Mouse (Mus musculus): ENCODE data around the gene Gm21981.
"Not testable (repeated sequence)": the region's sequence is repeated elsewhere in the genome, so short reads cannot be mapped to it uniquely, and the experiment has no call there.

The Gm21981 gene

DNA sequence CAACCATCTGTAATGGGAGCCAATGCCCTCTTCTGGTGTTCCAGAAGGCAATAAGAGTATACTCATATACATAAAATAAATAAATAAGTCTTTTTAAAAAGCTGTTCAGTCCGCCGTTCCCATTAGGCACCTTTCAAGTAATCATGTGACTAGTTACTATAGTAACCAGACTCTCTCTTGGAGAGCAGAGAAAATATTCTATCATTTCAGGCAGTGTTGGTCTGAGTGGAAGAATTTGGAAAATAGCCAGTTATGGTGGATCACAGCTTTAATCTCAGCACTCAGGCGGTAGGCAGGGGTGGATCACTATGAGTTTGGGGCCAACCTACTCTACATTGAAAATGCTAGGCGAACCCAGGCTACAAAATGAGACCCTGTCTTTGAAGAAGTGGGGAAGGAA is 25.1 kb downstream of the Gm21981 start:
- no peak for DNase-seq (ENCODE audit: low read depth, low spot score)

DNA sequence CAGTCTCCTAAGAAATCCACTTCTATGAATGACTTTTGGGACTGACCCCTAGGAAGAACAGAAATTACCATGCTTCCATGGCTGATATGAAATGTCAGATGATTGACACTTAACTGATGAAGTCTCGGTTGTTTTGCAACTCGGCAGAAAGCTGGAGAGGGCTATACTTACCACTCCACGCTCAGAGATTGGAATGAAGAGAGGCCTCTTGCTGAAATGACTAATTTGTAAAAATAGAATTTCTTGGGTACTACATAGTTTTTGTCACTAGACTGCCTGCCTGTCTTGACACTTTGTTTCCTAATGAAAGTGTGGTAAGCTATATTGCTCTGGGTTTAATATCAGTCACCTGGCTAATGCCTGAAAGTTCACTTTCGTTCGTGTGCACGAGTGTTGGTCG is 29.8 kb downstream of the Gm21981 start:
- DNase-seq (ENCODE audit: low read depth, low spot score), result no peak

DNA sequence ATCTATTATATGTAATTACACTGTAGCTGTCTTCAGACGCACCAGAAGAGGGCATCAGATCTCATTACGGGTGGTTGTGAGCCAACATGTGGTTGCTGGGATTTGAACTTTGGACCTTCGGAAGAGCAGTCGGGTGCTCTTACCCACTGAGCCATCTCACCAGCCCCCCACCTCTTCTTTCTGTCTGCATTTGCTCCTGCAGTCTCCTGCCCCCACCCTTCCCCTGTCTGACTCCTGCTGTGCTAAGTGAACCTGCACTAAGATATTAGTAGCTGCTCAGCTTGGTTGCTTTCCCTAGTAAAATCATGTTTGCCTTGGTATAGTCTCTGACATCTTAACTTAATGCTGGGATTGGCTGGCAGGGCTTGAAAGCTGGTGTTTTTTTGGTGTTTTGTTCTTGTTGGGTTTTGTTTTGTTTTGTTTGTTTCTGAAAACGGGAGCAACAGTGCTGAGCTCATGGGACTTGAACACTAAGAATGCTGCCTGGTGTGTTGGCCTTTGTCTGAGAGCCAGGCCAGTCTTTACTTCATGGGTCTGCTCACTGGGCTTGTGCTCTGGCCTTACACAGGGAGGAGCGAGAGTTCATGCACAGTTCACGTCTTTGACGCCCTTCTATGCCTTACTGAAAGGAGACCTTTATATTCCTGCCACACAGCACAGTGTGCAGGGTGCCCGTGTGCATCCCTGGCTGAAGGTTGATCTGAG is 31.1 kb downstream of the Gm21981 start:
- DNase-seq (ENCODE audit: low read depth, low spot score), result no peak

DNA sequence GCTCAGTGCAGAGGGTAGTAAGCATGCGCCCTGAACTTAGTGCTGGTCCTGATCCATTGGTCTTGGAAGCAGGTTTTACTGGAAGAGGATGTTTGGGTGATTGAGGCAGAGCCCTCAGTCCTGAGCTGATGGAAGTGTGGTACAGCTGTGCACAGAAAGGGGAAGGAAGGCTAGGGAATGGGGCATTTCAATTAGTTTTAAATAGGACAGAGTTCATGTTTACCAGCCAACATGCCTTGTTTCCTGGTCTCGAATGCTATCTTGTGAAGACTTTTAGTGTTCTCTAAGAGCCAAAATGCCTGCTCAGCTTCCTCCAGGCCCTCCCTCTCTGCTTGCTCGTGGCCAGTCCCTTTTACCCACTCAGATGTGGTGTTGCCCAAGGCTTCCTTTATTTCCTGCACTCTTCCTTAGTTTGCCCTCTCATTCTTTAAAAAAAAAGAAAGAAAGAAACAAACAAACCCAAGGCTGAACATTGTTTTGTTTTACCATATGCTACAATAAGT is 35.5 kb downstream of the Gm21981 start:
- no peak for DNase-seq (ENCODE audit: low read depth, low spot score)

DNA sequence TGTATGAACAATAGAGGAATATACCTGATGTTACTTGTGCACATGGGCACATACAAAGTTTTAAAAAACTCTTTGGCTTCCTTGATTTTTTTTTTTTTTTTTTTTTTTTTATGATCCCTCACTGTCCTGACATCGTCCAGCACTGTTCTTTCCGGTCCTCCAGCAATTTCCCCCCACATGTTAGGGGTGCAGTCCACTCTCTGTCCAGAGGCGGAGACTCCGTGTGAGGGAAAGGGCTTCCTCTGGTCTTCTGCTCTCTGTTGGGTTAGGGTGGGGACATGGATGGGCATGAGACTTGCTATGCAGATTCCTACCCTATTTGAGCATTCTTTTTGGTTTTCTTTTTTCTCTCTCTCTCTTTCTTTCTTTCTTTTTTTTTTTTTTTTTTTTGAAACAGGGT is 36.4 kb downstream of the Gm21981 start:
- DNase-seq (ENCODE audit: low read depth, low spot score), result no peak

DNA sequence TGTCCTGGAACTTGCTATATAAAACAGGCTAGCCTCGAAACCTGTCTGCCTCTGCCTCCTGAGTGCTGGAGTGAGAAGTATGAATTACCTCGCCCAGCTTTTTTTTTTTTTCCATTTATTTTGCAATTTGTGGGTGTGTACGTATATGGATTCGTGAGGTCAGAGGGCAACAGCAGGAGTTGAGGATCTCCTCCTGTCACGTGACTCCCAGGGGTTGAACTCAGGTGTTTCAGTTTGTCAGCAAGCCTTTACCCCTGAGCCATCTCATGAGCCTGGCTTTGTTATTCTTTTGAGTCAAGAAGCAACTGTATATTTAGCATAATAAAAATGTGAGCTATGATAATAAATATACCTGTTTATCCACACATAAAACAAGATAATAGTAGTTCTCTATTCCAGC is 38.6 kb downstream of the Gm21981 start:
- no peak for DNase-seq (ENCODE audit: low read depth, low spot score)

DNA sequence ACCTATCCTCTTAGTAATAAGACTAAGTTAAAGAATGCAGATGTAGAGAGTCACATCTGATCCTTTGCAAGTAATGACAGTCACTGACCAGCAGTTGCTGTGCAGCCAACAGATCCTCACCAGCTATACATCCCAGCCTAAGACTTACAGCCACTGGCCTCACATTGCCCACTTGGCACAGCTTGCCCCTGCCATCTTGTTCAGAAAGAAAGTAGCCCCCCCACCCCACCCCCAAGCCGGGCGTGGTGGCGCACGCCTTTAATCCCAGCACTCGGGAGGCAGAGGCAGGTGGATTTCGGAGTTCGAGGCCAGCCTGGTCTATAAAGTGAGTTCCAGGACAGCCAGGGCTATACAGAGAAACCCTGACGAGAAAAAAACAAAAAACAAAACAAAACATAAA is 39.9 kb downstream of the Gm21981 start:
- DNase-seq (ENCODE audit: low read depth, low spot score), result not testable (repeated sequence)

DNA sequence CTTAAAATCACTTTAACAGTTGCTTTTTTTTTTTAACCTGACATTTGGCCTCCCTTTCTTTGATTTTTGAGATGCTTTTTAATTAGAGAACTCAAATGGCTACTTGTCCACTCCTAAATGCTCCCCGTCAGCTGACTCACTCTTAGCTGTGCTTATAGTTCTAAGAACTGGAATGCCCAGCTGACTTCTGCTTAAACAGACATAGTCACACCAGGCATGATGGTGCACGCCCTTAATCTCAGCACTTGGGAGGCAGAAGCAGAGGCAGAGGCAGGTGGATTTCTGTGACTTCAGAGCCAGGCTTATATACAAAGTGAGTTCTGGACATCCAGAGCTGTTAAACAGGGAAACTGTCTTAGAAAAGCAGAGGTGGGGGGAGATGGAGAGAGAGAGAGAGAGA is 42.3 kb downstream of the Gm21981 start:
- no peak for DNase-seq (ENCODE audit: low read depth, low spot score)

DNA sequence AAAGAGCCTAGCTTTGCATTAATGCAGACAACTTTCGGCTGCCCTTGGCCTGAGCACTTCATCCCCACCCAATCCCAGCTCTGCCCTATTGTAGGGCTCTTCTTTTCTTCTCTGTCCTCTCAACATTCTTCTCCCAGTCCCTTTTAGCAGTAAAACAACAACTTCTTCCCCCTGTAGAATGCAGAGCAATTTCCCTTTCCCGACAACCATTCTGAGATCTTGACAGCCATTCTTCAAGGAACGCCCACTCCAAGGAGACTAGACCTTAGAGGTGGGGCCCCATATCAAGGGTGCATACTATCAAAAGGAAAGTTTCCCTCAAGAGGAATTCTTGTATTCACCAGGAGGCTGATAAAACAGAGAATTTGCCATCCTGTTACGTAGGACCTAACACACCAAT is 45.3 kb downstream of the Gm21981 start:
- no peak for DNase-seq (ENCODE audit: low read depth, low spot score)

DNA sequence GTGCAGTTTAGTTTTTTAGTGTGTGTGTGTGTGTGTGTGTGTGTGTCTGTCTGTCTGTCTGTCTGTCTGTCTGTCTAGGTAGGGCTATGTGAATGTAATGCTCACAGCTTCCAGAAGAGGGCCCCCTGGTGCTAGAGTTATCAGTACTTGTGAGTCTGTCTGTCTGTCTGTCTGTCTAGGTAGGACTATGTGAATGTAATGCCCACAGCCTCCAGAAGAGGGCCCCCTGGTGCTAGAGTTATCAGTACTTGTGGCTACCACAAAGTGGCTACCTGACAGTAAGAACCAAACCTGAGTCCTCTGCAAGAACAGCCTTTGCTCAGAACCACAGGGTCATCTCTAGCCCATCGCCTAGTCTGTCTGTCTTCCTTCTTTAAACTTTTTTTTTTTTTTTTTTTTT is 47.6 kb downstream of the Gm21981 start:
- DNase-seq (ENCODE audit: low read depth, low spot score), result peak; percentile 78

DNA sequence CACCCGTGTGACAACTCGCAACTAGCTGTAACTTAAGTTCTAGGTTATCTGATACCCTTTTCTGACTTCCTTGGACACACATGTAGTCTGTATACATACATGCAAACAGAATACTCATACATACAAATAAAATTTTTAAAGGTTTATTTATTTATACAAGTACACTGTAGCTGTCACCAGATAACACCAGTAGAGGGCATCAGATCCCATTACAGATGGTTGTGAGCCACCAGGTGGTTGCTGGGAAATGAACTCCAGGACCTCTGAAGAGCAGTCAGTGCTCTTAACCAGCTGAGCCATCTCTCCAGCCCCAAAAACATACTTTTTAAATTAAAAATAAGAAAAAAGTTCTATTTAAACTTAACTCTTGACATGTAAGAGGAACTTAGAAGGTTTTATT is 51.3 kb downstream of the Gm21981 start:
- peak; percentile 35 for DNase-seq (ENCODE audit: low read depth, low spot score)

Data from 3T3-L1 (cell line).